Mouse (Mus musculus) cerebellum, adult 11-12 months (tissue): ENCODE results near the gene Vmn2r77.
"Not testable (repeated sequence)": the region's sequence is repeated elsewhere in the genome, so short reads cannot be mapped to it uniquely, and the experiment has no call there.

Source experiments
- DNase-seq: peaks from one replicate; pipeline ENCODE4 v3.0.0; 2022

The Vmn2r77 gene

GRCm38 (mm10) chr7:86794727-86795126 lies at the start of gene Vmn2r77:
Gene Vmn2r77, plus strand, starts transcription at chr7:86795027.
- no peak for DNase-seq

GRCm38 (mm10) chr7:86760751-86761150 lies 34.1 kb upstream of the Vmn2r77 start:
- no peak for DNase-seq

DNA sequence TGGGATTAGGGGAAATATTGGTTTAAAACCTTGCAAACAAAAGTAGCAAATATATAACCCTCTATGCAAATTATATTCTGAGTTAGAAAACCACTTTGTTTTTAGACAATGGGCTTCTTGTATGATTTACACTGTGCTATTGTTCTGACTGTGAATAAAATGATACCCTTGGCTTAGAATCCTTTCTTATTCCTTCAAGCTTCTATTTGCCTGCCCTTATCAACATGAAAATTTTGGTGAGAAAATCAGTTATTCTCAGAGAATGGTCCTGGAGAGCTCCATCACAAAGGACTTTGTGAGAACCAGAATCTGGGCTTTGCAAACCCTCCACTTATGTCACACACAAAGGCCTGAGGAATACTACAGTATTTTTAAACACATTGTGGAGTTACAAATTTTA lies 30.2 kb upstream of the Vmn2r77 start:
- DNase-seq: no peak

DNA sequence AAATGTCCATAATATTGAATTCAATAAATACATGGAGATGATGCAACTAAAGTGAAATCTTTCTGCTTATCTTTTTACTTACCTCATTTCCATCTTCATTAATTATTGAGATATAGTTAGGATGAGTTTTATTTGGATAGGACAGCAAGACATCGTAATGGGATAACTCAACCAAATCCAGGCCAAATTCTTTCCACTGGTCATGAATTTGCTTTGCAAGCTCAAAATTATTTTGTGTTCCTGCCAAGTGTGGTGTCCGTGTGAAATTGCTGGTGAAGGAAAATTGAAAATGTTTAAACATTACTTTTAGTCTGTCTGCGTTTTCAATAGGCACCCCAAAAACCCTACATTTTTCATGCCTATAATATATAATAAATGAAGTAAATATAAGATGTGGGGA lies 23.2 kb upstream of the Vmn2r77 start:
- no peak for DNase-seq

GRCm38 (mm10) chr7:86775617-86776325 lies 19.1 kb upstream of the Vmn2r77 start, which contains the start of gene Folh1:
Gene Folh1, minus strand, starts transcription at chr7:86775943.
- DNase-seq: peak; percentile 15

GRCm38 (mm10) chr7:86815241-86815640 lies 20.4 kb downstream of the Vmn2r77 start:
- DNase-seq: not testable (repeated sequence)

DNA sequence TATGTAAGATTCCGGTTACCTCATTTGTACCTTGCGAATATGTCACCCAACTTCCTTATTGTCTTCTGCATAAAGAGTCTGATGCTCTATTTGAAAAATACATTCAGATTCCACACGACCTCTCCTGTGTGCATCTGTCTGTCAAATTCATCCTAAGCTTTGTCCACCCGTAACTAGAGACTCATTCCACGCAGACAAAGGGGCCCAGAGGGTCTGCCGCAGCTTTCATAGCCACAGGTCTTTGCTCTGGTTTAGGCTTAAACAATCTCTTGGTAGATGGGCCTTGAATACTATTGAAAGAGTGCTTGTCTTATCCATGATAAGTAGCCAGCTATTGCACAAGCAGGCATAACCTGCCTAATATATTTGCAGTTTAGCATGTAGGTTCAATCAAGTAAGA lies 20.9 kb downstream of the Vmn2r77 start:
- DNase-seq: not testable (repeated sequence)

DNA sequence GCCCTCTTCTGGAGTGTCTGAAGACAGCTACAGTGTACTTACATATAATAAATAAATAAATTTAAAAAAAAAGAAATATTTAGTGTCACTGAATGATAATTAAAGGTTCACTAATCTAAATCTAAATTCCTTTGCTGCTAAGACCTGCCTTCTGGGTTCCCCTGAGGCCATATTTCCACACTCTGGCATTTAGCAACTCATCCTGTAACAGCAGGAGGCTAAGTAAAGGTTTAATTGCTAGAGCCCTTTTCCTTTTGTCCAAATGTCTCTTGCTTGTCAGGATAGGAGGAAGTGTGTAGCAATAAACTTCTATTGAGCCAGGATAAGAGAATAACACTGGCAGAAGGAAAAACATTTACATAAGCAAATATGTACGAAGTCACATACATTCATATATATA lies 21.6 kb downstream of the Vmn2r77 start:
- no peak for DNase-seq
